Mouse (Mus musculus) cerebellum, postnatal 10 days (tissue): Measurements from ENCODE around the gene Minpp1.

Experiments
- DNase-seq, 2 experiments: peaks; one replicate each; pipeline ENCODE4 v3.0.0; 2021; ENCODE audit warnings: mixed read lengths in 2 of 2

Gene Minpp1

GRCm38 (mm10) chr19:32528723-32529122 lies 43.2 kb downstream of the Minpp1 start:
- no peak for DNase-seq

- DNase-seq, result no peak
These were observed 43.8 kb downstream of the Minpp1 start for GRCm38 (mm10) chr19:32529252-32529942.

- no peak for DNase-seq
These were observed 44.7 kb downstream of the Minpp1 start for GRCm38 (mm10) chr19:32530296-32530695.

- DNase-seq, result no peak
These were observed 46.8 kb downstream of the Minpp1 start for GRCm38 (mm10) chr19:32532331-32532730.

- no peak for DNase-seq
These were observed 47.4 kb downstream of the Minpp1 start for GRCm38 (mm10) chr19:32532737-32533505.

- no peak for DNase-seq
These were observed 49.3 kb downstream of the Minpp1 start for GRCm38 (mm10) chr19:32534887-32535286.

GRCm38 (mm10) chr19:32542784-32543490 lies 57.4 kb downstream of the Minpp1 start:
- DNase-seq, result no peak

GRCm38 (mm10) chr19:32547396-32547795 lies 61.8 kb downstream of the Minpp1 start:
- no peak for DNase-seq

- DNase-seq, result no peak
These were observed 62.6 kb downstream of the Minpp1 start for GRCm38 (mm10) chr19:32548202-32548601.

- DNase-seq, result no peak
These were observed 64.9 kb downstream of the Minpp1 start for GRCm38 (mm10) chr19:32550446-32550845.

- no peak for DNase-seq
These were observed 65.9 kb downstream of the Minpp1 start for GRCm38 (mm10) chr19:32551442-32551841.

GRCm38 (mm10) chr19:32552106-32552505 lies 66.5 kb downstream of the Minpp1 start:
- DNase-seq, result no peak

- no peak for DNase-seq
These were observed 67.7 kb downstream of the Minpp1 start for GRCm38 (mm10) chr19:32553310-32553709.

GRCm38 (mm10) chr19:32555257-32555656 lies 69.7 kb downstream of the Minpp1 start:
- DNase-seq, result peak; percentile 57 to 62
